Mouse (Mus musculus): Measurements from ENCODE around the gene Klk4. TPM values are rescaled to one million over a fixed set of nuclear protein-coding genes. Genes with fewer than 3 reads are reported as not detected.

The Klk4 gene
- total and polyA plus RNA-seq, 3 experiments, result not detected

- Histone ChIP-seq H3K4me3 (replicated peaks in 1 of 3; ENCODE audit: low read depth in 2 of 3, low read length in 2 of 3, poor library complexity in 1 of 3) (no peak overlapping the region), H3K4me1 (ENCODE audit: control insufficient read depth in 1 of 2, insufficient read depth in 2 of 2) (no peaks in the 10 kb centered on the region), H3K9ac (ENCODE audit: insufficient read depth, low read depth) (no peak overlapping the region), H3K27me3 (replicated peaks) (peaks cover 79% of the 10 kb centered on the region), H3K36me3 (replicated peaks in 1 of 2; ENCODE audit: control insufficient read depth in 1 of 2, insufficient read depth in 1 of 2, low read length in 1 of 2) (no peaks in the 10 kb centered on the region), H3K79me2 (replicated peaks; ENCODE audit: control insufficient read depth, extremely low read depth, insufficient read depth, poor library complexity, severe bottlenecking) (no peaks in the 10 kb centered on the region), H3K27ac (ENCODE audit: insufficient read depth, low read depth) (no peak overlapping the region), H3K9me3 (replicated peaks; ENCODE audit: low read length) (no peaks in the 10 kb centered on the region), H3K4me2 (ENCODE audit: insufficient read depth, low read depth, poor library complexity, severe bottlenecking) (no peak overlapping the region)
- no peak for DNase-seq (ENCODE audit: extremely low read depth)
- dilution Hi-C loops (cut with MboI; ENCODE audit: extremely low pct_ligation_motif_present, extremely low pct_unique_long_range_greater_than_20kb, low sequenced_read_pairs), result no loop called here
- TF ChIP-seq MAFK (IDR thresholded peaks at IDR 0.05; ENCODE audit: insufficient replicate concordance, low read length) (no peak), ZKSCAN1 (IDR thresholded peaks at IDR 0.05; ENCODE audit: borderline replicate concordance, low read depth, low read length) (no peak), MAX (IDR thresholded peaks at IDR 0.05; ENCODE audit: low read length) (no peak), POLR2A (IDR thresholded peaks at IDR 0.05; ENCODE audit: low read depth, low read length) (no peak), JUN (IDR thresholded peaks at IDR 0.05; ENCODE audit: insufficient read depth, low read depth, low read length) (no peak), USF2 (conservative IDR thresholded peaks at IDR 0.05; ENCODE audit: low read depth, low read length) (no peak), MXI1 (IDR thresholded peaks at IDR 0.05; ENCODE audit: low read depth, low read length) (no peak), UBTF (IDR thresholded peaks at IDR 0.05; ENCODE audit: low read depth, low read length) (no peak), SIN3A (IDR thresholded peaks at IDR 0.05; ENCODE audit: low read length) (no peak), USF1 (IDR thresholded peaks at IDR 0.05; ENCODE audit: low read depth, low read length) (no peak), RCOR1 (conservative IDR thresholded peaks at IDR 0.05; ENCODE audit: low read depth, low read length) (no peak), ETS1 (conservative IDR thresholded peaks at IDR 0.05; ENCODE audit: low read depth, low read length) (no peak), CHD1 (IDR thresholded peaks at IDR 0.05; ENCODE audit: low read depth, low read length) (no peak), EP300 (IDR thresholded peaks at IDR 0.05; ENCODE audit: low read length) (no peak)
- in situ Hi-C loops (cut with MboI; ENCODE audit: low pct_ligation_motif_present, low pct_unique_long_range_greater_than_20kb, low sequenced_read_pairs), result no loop called here
Observed at GRCm38 (mm10) chr7:43843801-43844200, 37.2 kb upstream of the Klk4 start.

- dilution Hi-C loops (cut with MboI; ENCODE audit: extremely low pct_ligation_motif_present, extremely low pct_unique_long_range_greater_than_20kb, low sequenced_read_pairs) (no loop called here), in situ Hi-C loops (cut with MboI; ENCODE audit: low pct_ligation_motif_present, low pct_unique_long_range_greater_than_20kb, low sequenced_read_pairs) (no loop called here)
- no peaks in the 10 kb centered on the region for H3K9me3 ChIP-seq (replicated peaks; ENCODE audit: low read length)
- no peak overlapping the region for H3K9ac ChIP-seq (ENCODE audit: insufficient read depth, low read depth)
- H3K79me2 ChIP-seq (replicated peaks; ENCODE audit: control insufficient read depth, extremely low read depth, insufficient read depth, poor library complexity, severe bottlenecking), result no peaks in the 10 kb centered on the region
- H3K4me3 ChIP-seq (replicated peaks in 1 of 3; ENCODE audit: low read depth in 2 of 3, low read length in 2 of 3, poor library complexity in 1 of 3), result no peak overlapping the region
- no peaks in the 10 kb centered on the region for H3K4me1 ChIP-seq (ENCODE audit: control insufficient read depth in 1 of 2, insufficient read depth in 2 of 2)
- H3K27me3 ChIP-seq (replicated peaks), result peaks cover 52% of the 10 kb centered on the region
- H3K36me3 ChIP-seq (replicated peaks in 1 of 2; ENCODE audit: control insufficient read depth in 1 of 2, insufficient read depth in 1 of 2, low read length in 1 of 2), result no peaks in the 10 kb centered on the region
- DNase-seq (ENCODE audit: extremely low read depth), result no peak
- no peak overlapping the region for H3K27ac ChIP-seq (ENCODE audit: insufficient read depth, low read depth)
- TF ChIP-seq JUND (conservative IDR thresholded peaks at IDR 0.05; ENCODE audit: low read depth, low read length), result no peak
- no peak for TF ChIP-seq ZC3H11A (IDR thresholded peaks at IDR 0.05; ENCODE audit: low read depth, low read length)
- no peak for TF ChIP-seq MXI1 (IDR thresholded peaks at IDR 0.05; ENCODE audit: low read depth, low read length)
- no peak for TF ChIP-seq RCOR1 (conservative IDR thresholded peaks at IDR 0.05; ENCODE audit: low read depth, low read length)
- TF ChIP-seq UBTF (IDR thresholded peaks at IDR 0.05; ENCODE audit: low read depth, low read length), result no peak
- TF ChIP-seq HCFC1 (IDR thresholded peaks at IDR 0.05; ENCODE audit: low read depth, low read length), result no peak
- no peak for TF ChIP-seq MEF2A (IDR thresholded peaks at IDR 0.05; ENCODE audit: borderline replicate concordance, low read depth, low read length)
- TF ChIP-seq JUN (IDR thresholded peaks at IDR 0.05; ENCODE audit: insufficient read depth, low read depth, low read length), result no peak
- no peak for TF ChIP-seq IRF4 (IDR thresholded peaks at IDR 0.05; ENCODE audit: low read depth, low read length)
- TF ChIP-seq ETS1 (conservative IDR thresholded peaks at IDR 0.05; ENCODE audit: low read depth, low read length), result no peak
- no peak for TF ChIP-seq MYC (IDR thresholded peaks at IDR 0.05; ENCODE audit: low read depth, low read length)
- no peak for TF ChIP-seq SIN3A (IDR thresholded peaks at IDR 0.05; ENCODE audit: low read length)
- TF ChIP-seq E2F4 (IDR thresholded peaks at IDR 0.05; ENCODE audit: insufficient replicate concordance, low read depth, low read length), result no peak
- TF ChIP-seq ZNF384 (IDR thresholded peaks at IDR 0.05; ENCODE audit: low read depth, low read length), result no peak
- no peak for TF ChIP-seq POLR2AphosphoS2 (IDR thresholded peaks at IDR 0.05; ENCODE audit: low read depth, low read length)
- no peak for TF ChIP-seq ZKSCAN1 (IDR thresholded peaks at IDR 0.05; ENCODE audit: borderline replicate concordance, low read depth, low read length)
- no peak for TF ChIP-seq RAD21 (IDR thresholded peaks at IDR 0.05; ENCODE audit: low read depth, low read length)
- no peak for TF ChIP-seq POLR2A (IDR thresholded peaks at IDR 0.05; ENCODE audit: low read depth, low read length)
- no peak for TF ChIP-seq BHLHE40 (IDR thresholded peaks at IDR 0.05; ENCODE audit: low read depth, low read length)
- H3K4me2 ChIP-seq (ENCODE audit: insufficient read depth, low read depth, poor library complexity, severe bottlenecking), result no peak overlapping the region
Observed at GRCm38 (mm10) chr7:43851616-43852015, 29.3 kb upstream of the Klk4 start.
